Mouse (Mus musculus): ENCODE results near the gene Mefv.

DNA sequence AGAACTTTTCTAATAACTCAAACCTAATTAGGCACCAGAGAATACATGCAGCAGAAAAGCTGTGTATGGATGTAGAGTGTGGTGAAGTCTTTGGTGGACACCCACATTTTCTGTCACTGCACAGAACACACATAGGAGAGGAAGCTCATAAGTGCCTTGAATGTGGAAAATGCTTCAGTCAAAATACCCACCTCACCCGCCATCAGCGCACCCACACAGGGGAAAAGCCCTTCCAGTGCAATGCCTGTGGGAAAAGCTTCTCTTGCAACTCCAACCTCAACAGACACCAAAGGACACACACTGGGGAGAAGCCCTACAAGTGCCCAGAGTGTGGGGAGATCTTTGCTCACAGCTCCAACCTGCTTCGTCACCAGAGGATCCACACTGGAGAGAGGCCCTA lies 31.1 kb upstream of the Mefv start:
- TF ChIP-seq CTCF (conservative IDR thresholded peaks at IDR 0.05 in 1 of 2, IDR thresholded peaks at IDR 0.05 in 1 of 2; ENCODE audit: low read depth in 2 of 2, low read length in 2 of 2) (no peak), MEF2A (IDR thresholded peaks at IDR 0.05; ENCODE audit: borderline replicate concordance, low read depth, low read length) (no peak), USF1 (IDR thresholded peaks at IDR 0.05; ENCODE audit: low read depth, low read length) (no peak), POLR2A (IDR thresholded peaks at IDR 0.05; ENCODE audit: low read depth, low read length) (no peak)

Data from CH12.LX (cell line).